Mouse (Mus musculus): Measurements from ENCODE around the gene Kif1a.

Gene Kif1a

GRCm38 (mm10) chr1:93098956-93099355, 2.8 kb downstream of the Kif1a start:
- no peak for DNase-seq (ENCODE audit: low spot score)

DNA sequence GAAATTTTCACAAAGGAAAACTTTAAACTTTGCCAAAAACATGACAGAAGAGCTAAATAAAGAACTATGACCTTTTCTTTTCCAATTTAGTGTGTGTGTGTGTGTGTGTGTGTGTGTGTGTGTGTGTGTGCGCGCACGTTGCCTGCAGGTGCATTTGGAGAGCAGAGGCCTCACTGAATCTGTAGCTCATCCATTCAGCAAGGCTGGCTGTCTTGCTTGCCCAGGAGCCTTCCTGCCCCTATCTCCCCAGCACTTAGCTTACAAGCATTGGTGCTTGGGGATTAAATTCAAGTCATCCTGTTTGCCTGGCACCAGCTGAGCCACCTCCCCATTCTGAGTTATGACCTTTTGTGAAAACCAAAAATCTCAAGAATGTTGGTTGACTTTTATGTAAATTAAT, 9.2 kb downstream of the Kif1a start:
- no peak for DNase-seq (ENCODE audit: low spot score)

DNA sequence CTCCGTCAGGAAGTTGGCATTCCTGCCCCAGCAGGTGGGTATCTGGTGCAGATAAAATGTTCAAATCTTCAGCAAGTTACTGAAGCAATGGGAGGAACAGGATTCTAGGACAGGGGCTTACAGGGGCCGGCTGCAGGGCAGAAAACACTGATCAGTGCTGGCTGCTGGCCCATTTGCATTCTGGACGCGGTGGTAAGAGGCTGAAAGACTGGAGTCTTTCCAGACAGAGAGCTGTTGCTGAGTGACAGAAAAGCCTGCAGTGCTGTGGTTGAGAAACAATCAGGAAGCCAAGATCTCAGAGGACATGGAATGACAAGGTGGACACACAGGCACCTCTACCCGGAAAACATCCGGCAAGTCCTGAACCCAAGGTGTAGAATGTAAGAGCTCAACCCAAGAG, 16.6 kb downstream of the Kif1a start:
- no peak for DNase-seq (ENCODE audit: low spot score)

DNA sequence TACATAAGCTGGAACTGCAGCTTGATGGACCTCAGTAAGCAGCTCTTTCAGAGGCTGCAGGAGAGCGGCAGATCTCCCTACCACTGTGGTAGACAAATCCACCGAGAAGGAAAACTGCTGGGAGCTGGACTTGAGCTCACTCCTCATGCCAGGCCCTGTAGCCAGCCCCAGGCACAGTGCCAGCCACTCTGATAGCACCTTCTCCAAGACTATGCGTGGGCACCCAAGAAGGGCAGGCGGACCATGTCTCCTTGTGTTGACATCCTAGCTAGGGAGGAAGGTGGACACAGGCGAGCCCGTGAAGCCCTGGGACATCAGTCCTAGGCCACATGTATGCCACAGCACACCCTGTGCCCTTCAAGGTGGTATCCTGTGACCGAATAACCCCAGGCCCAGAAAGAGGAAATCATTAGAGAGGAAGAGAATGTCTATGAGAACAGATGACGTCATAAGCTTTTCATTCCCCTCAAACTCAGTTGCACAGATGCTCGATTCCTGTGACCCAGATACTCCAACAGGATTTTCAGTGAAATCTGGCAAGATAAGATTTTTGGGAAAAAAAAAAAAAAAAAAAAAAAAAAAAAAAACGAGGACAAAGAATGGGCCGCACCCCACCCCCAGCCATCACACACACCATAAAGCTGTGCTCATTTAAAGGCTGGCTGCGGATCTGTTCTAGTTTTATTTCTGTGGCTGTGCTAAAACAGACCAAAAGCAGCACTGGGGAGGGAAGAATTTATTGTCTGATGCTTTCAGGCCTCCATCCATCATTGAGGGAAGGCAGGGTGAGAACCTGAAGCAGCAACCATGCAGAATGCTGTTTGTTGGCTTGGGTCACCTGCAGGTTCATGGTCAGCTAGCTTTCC, 18.1 kb downstream of the Kif1a start:
- no peak for DNase-seq (ENCODE audit: low spot score)

DNA sequence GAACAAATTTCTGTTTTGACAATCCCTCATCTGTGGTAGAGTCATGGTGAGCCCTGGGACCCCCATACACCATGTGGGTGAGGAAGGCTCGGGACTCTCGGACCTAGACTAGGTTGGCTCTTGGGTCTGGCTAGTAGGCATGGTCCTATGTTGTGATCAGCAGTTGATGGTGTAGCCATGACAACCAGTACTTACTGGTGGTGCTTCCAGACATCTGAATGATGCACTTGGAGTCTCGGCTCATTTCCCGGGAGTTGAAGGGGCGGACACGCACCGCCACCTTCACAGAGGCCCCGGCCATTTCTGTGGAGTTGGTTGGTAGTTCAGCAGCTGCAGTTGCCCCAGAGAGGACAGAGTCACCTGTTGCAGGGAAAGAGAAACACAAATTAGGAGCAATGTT, 19.6 kb downstream of the Kif1a start:
- no peak for DNase-seq (ENCODE audit: low spot score)

DNA sequence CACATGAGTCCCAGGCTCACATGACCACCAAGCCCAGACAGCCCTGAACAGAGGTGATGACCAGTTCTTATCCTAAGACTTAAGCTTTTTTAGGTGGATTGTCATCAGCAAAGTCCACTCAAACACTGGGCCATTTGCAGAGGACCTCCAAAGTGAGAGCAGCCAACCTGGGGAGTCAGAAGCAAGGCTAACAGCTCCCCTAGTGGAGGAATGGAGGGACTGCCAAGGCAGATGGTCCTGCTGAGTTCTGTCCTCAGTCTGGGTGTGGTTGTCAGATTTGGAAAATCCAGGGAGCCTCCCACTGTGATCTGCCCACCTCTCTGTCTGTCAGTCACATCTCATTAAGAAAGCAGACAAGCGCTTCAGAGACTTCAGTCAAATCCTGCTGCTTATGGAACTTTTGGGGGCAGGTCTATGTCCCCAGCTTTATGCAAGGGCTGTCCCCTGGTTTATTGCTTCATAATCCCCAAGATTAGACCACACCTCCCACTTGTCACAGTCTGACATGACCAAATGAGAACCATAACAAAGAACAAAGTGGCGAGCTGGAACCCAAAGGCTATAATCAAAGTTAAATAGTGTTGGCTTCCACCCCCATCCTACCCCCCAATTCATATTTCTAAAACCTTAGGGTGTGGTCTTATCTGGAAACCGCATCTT, 20.7 kb downstream of the Kif1a start:
- DNase-seq (ENCODE audit: low spot score) = peak; percentile 23

DNA sequence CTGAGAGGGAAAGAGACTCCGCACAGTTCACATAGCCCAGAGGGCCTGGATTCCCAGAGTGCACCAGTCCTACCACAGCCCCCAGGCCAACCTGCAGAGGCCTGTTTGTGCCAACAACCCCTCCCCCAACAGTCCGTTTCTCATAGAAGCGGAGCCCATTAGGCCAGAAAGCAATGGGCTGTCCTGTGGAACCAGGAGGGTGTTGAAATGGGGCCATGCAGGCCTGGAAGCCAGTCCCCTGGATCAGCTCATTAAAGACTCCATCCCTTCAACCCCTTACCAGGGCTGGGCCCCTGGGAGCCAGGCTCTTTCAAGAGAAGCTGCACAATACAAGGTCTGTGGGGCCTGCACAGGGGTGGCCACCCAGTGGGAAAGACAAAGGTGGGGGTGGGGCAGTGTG, 22.1 kb downstream of the Kif1a start:
- DNase-seq (ENCODE audit: low spot score) = no peak

- DNase-seq (ENCODE audit: low spot score) = no peak
These were observed 29.4 kb downstream of the Kif1a start for GRCm38 (mm10) chr1:93072279-93072865.

DNA sequence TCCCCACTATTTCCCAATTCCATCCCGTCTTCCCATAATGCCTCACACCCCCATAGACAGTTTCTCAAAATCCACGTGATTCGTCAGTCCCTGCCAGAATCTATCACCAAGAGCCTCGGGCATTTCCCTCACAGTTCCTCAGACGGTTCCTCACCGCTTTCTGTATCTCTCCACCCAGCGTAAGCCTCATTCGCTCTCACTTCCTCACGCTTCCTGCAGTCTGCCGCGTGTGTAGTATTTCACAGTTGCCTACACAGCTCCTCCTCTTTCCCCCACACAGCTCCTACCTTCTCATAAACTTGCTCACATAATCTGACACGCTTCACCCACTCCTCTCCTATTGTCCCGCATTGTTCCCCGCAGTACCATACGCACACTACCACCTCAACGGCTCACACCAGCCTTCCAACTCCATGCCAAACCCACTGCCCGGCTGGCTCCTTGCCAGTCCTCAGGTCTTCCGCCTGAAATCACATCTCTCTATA, 30.2 kb downstream of the Kif1a start:
- no peak for DNase-seq (ENCODE audit: low spot score)

- no peak for DNase-seq (ENCODE audit: low spot score)
These were observed 30.9 kb downstream of the Kif1a start for GRCm38 (mm10) chr1:93070881-93071280.

GRCm38 (mm10) chr1:93068553-93068952, 33.2 kb downstream of the Kif1a start:
- DNase-seq (ENCODE audit: low spot score) = no peak

DNA sequence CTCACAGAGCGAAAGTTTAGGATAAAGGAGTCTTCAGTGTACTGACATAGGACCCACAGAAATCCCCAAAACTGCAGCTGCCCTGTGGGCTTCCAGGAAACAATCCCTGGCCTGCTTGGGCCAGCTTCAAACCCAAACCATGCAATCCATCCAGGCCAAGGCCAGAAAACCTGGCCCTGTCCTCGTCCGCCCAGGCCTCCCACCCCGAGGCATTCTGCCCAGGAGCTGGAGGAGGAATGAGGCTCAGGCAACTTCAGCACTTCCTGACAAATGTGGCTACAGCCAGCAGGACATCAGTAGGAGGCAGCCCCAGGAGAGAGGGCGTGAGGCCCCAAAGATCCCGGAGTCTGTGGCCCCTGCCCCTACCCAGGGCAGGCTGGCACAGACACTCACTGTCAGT, 36.1 kb downstream of the Kif1a start:
- DNase-seq (ENCODE audit: low spot score) = no peak

- no peak for DNase-seq (ENCODE audit: low spot score)
These were observed 38.1 kb downstream of the Kif1a start for GRCm38 (mm10) chr1:93063694-93064093.

GRCm38 (mm10) chr1:93051124-93051833, 50.5 kb downstream of the Kif1a start:
- DNase-seq (ENCODE audit: low spot score) = no peak

DNA sequence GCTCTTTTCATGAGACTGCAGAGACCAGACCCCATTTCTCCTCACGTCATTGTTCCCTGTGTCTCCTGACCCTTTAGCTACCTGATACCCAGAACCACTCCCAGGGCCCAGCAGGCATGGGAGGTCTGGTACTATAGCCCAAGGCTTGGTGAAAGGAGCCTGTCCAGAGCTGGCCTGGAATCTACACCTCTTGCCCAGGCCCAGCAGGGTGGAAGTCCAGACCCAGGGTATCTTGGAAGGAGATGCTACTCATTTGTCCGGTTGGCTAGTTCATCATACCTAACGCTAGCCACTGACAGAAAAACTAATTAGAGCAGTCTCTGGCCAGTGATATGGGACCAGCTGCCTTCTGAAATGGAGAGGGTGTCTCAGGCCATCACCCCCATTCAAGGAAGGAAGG, 51.7 kb downstream of the Kif1a start:
- DNase-seq (ENCODE audit: low spot score) = no peak

DNA sequence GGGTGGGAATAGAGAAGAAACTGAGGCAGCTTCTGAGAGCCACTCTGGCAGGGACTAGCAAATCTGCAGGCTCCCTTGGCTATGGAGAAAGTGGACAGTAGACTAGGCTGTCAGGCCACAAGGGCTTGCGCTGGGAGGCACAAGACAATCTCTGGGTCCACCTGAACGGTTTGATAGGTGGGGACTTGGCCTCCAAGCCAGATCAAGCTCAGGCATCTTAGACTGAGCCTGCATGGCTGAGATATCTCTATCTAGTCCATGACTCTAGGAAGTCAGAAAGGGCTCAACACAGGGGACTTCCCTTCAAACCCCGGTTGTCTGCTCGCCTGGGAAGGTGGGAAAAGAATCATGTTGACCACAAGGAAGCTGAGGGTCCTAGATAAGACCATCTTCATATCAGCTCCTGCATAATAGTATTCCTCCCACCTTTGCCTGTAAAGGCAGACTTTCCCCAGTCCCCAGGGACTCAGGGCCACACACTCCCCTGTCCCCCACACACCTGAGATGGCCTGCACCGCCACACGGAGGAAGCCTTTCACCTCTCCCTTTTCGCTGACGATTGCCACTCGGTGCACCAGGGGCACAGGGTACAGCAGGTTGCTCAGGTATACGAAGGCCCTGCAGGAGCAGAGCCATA, 55.5 kb downstream of the Kif1a start:
- DNase-seq (ENCODE audit: low spot score) = peak; percentile 55

- no peak for DNase-seq (ENCODE audit: low spot score)
These were observed 65.8 kb downstream of the Kif1a start for GRCm38 (mm10) chr1:93035981-93036380.

GRCm38 (mm10) chr1:93033989-93034388, 67.8 kb downstream of the Kif1a start:
- DNase-seq (ENCODE audit: low spot score) = peak; percentile 48

DNA sequence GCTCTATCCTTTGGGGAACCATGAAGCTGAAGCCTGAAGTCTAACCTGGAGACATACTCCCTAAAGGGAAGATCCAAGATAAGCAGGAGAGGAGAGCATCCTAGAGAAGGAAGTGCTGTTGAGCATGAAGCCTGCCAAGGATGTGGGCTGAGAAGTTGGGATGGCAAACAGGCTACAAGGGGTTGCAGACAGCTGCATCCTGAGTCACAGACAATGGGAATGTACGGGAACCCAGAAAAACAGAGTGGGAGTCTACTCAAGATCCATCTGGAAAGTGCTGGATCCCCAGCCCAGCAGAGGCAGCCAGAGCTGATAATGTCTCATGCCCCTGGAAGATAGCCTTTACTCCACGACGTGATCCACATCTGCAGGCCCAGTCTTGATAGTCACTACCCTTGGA, 70.6 kb downstream of the Kif1a start:
- DNase-seq (ENCODE audit: low spot score) = no peak

DNA sequence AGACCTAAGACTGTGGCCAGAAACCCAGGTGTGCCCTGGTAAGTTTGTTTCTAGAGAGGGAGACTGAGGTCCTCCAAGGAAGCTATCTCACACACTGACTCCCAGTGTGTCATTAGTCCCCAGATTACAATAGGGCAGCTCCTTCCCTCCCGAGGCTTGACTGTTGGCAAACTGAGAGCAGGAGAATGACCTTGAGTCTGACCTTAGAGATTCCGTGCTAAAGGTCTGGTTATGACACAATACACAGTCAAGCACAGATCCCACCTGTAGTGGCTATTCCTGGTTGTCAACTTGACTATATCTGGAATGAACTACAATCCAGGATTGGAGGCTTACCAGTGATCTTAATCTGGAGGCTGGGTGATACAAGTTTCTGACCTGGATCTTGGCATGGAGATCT, 71.7 kb downstream of the Kif1a start:
- DNase-seq (ENCODE audit: low spot score) = no peak

- DNase-seq (ENCODE audit: low spot score) = no peak
These were observed 72.4 kb downstream of the Kif1a start for GRCm38 (mm10) chr1:93029387-93029786.

DNA sequence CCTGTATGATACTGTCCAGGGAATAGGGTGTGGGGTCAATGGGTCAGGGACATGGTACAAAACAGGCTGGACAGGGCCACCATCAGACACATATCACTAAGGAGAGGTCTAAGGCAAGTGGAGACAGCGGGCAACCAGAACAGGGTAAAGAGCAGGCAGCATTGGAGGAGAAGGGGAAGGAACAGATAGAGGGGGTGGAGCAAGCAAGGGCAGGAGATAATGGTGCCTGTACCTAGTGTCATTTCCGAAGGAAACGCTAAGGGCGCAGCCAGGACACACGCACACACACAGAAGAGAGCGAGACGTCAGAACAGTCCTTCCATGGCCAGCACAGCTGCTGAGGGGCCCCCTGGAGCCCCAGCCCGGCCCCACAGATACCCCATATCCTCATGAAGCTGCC, 75.2 kb downstream of the Kif1a start:
- no peak for DNase-seq (ENCODE audit: low spot score)

Data from c-Kit-positive CD71-positive TER-119-positive erythroid progenitor cells, embryonic 14.5 days (primary cell).